Mouse (Mus musculus): ENCODE data around the gene Slc16a5.

Slc16a5 gene

GRCm38 (mm10) chr11:115519581-115519980, 57.3 kb downstream of the Slc16a5 start:
- DNase-seq = no peak

GRCm38 (mm10) chr11:115520218-115520617, 57.9 kb downstream of the Slc16a5 start:
- DNase-seq = no peak

GRCm38 (mm10) chr11:115521080-115521479, 58.8 kb downstream of the Slc16a5 start:
- no peak for DNase-seq

GRCm38 (mm10) chr11:115522238-115522637, 60.0 kb downstream of the Slc16a5 start:
- DNase-seq = no peak

GRCm38 (mm10) chr11:115522703-115523102, 60.4 kb downstream of the Slc16a5 start:
- no peak for DNase-seq
